Mouse (Mus musculus): ENCODE data around the gene Gck. TPM values are rescaled to one million over a fixed set of nuclear protein-coding genes. Genes with fewer than 3 reads are reported as not detected.

The Gck gene
- polyA plus RNA-seq, 1 experiment from 2014 or later = 2.9 TPM

DNA sequence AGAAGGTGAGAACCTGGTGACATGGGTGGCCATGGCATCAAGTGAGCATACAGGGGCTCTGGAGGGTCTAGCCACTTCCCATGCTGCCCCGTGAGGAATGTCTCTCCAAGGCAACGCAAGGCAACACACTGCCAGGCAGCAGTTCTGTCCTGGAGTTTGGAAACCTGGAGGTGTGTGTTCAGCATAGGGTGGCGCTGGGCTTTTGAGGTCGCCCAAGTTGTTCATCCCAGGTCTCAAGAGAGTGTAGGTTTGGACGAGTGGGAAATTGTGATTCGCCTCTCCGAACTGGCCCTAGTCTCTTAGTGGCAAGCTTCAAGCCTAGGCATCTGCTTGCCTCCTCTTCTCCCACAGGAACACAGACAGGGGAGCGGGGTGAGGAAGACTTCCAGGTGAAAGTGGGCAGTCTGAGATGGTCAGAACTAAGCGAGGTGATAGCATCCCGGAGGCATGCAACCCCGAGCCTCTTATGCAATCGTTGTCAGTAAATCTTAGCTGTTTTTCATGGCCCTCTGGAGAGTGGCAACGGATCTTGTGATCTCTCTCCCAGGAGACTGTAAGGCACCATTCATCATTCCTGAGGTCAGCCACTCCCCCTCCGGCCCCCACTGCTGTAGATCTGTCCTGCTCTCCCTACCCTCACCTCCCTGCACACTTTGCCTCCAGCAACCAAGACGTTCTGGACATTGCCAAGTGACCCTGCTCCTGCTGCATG is 87.3 kb downstream of the Gck start:
- Histone ChIP-seq H3K9ac (ENCODE audit: low read depth, low read length) (peak overlapping the region; percentile 76), H3K4me3 (ENCODE audit: low read length) (peak overlapping the region; percentile 57), H3K4me2 (ENCODE audit: low read depth, low read length) (peak overlapping the region; percentile 79), H3K36me3 (ENCODE audit: control insufficient read depth, insufficient read depth, low read length) (no peaks in the 10 kb centered on the region), H3K9me3 (ENCODE audit: control insufficient read depth, low read length) (no peaks in the 10 kb centered on the region), H3K27me3 (replicated peaks; ENCODE audit: control insufficient read depth, insufficient read depth, low read length) (peaks cover 5% of the 10 kb centered on the region; the same call in 1 of the 2 replicates), H3K27ac (ENCODE audit: low read length) (no peak overlapping the region), H3K4me1 (ENCODE audit: control insufficient read depth, insufficient read depth, low read length) (peaks cover 13% of the 10 kb centered on the region)
- ATAC-seq = peak; percentile 21; the same call in 1 of the 2 replicates
- WGBS = 19% methylated on average over 15 of the region's 15 CpGs

DNA sequence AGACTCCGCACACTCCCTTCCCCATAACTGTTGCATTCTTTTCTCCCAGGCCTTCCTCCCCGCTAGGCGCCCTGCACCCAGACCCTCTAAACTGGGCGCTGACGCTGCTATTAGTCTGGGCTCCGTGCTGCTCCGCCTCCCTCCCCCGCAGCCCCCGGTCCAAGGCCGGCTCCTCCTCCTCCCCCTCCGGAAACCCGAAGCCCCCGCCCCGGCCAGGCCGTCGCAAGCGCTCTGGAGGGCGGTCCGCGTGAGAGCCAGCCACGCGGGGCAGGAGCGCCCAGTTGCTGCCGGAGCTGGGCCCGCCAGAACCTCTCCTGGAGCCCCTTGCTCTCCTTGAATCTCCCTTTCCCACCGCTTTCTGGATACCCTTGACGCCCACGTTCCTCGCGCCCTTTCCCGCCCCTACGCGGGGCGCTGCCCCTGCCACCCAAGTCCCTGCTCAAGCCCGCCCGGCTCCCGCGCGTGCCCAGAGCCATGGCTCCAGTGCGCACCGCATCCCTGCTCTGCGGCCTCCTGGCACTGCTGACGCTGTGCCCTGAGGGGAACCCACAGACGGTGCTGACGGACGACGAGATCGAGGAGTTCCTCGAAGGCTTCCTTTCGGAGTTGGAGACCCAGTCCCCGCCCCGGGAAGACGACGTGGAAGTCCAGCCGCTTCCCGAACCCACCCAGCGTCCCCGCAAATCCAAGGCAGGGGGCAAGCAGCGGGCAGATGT is 88.0 kb downstream of the Gck start, which contains the start of gene Aebp1:
Gene Aebp1 (plus strand): TSS at position 270 of the 716 bp plus-strand sequence.
- H3K9ac ChIP-seq (ENCODE audit: low read depth, low read length) = peak within 1 kb of the TSS; percentile 76
- H3K27me3 ChIP-seq (replicated peaks; ENCODE audit: control insufficient read depth, insufficient read depth, low read length) = peaks cover 5% of the 10 kb centered on the region; the same call in 1 of the 2 replicates
- peak within 1 kb of the TSS; percentile 24; the same call in 1 of the 2 replicates for H3K27ac ChIP-seq (ENCODE audit: low read length)
- H3K36me3 ChIP-seq (ENCODE audit: control insufficient read depth, insufficient read depth, low read length) = no peaks in the 10 kb centered on the region
- 2% methylated on average over 56 of the region's 59 CpGs for WGBS
- H3K4me2 ChIP-seq (ENCODE audit: low read depth, low read length) = peak within 1 kb of the TSS; percentile 79
- H3K4me3 ChIP-seq (ENCODE audit: low read length) = peak within 1 kb of the TSS; percentile 57
- no peaks in the 10 kb centered on the region for H3K9me3 ChIP-seq (ENCODE audit: control insufficient read depth, low read length)
- peak; percentile 66 for ATAC-seq
- H3K4me1 ChIP-seq (ENCODE audit: control insufficient read depth, insufficient read depth, low read length) = peaks cover 13% of the 10 kb centered on the region

DNA sequence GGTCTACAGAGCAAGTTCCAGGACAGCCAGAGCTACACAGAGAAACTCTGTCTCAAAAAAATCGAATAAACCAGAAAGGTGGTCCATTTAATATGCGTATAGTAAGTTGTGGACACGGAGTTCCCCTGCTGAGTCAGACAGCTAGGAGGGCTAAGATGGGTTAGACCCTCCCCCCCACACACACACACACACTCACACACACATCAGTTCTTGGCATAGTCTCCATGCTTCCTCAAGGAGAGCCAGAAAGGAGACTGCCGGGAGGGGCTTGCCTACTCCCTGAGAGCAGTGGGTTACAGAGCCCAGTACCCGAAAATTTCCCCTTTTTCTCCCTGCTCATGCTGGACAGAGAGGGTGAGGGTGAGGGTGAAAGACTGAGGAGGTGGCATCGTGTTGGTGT is 89.2 kb downstream of the Gck start:
- Histone ChIP-seq H3K4me3 (ENCODE audit: low read length) (no peak overlapping the region), H3K9ac (ENCODE audit: low read depth, low read length) (no peak overlapping the region), H3K36me3 (ENCODE audit: control insufficient read depth, insufficient read depth, low read length) (no peaks in the 10 kb centered on the region), H3K9me3 (ENCODE audit: control insufficient read depth, low read length) (no peaks in the 10 kb centered on the region), H3K4me1 (ENCODE audit: control insufficient read depth, insufficient read depth, low read length) (peaks cover 13% of the 10 kb centered on the region), H3K27ac (ENCODE audit: low read length) (no peak overlapping the region), H3K27me3 (replicated peaks; ENCODE audit: control insufficient read depth, insufficient read depth, low read length) (peaks cover 5% of the 10 kb centered on the region; the same call in 1 of the 2 replicates), H3K4me2 (ENCODE audit: low read depth, low read length) (no peak overlapping the region)
- ATAC-seq = 0 out of 2 replicates have a peak, but pooled peaks have one; percentile 9
- 60% methylated on average over 6 of the region's 6 CpGs for WGBS

DNA sequence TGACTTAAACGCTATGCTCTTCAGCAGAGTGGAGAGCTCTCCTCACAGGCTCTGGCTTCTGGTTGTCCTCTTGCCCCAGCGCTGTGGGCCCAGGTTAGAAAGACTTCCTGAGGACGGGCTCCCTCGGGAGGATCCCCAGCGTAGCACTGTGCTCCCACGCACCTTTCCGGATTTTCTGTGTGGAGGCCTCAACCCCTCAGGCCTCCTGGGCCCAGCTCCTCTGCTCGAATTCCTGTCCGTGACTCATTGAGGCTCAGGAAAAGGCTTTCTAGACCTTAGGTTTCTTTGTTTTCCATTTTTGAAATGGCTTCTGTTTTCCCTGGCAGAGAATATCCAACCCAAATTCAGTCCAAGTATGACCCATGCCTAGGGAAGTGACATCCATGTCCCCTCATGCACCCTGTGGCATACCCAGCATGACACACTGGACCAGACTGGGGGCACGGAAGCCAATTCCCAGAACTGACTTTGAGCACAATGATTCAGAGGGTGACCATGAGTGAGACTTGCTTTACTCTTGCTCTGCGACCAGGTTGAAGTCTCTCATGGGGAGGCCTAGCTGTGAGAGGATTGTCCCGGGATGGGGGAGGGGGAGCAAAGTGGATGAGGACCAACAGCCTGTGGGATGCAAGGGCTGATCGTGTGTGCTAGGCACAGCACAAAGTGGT is 89.9 kb downstream of the Gck start:
- no peak overlapping the region for H3K4me3 ChIP-seq (ENCODE audit: low read length)
- peaks cover 13% of the 10 kb centered on the region for H3K4me1 ChIP-seq (ENCODE audit: control insufficient read depth, insufficient read depth, low read length)
- H3K36me3 ChIP-seq (ENCODE audit: control insufficient read depth, insufficient read depth, low read length) = no peaks in the 10 kb centered on the region
- no peak overlapping the region for H3K9ac ChIP-seq (ENCODE audit: low read depth, low read length)
- no peak overlapping the region for H3K27ac ChIP-seq (ENCODE audit: low read length)
- H3K27me3 ChIP-seq (replicated peaks; ENCODE audit: control insufficient read depth, insufficient read depth, low read length) = peaks cover 5% of the 10 kb centered on the region; the same call in 1 of the 2 replicates
- no peaks in the 10 kb centered on the region for H3K9me3 ChIP-seq (ENCODE audit: control insufficient read depth, low read length)
- WGBS = 85% methylated on average over 13 of the region's 13 CpGs
- ATAC-seq = no peak
- H3K4me2 ChIP-seq (ENCODE audit: low read depth, low read length) = no peak overlapping the region

- no peaks in the 10 kb centered on the region for H3K36me3 ChIP-seq (ENCODE audit: control insufficient read depth, insufficient read depth, low read length)
- H3K27ac ChIP-seq (ENCODE audit: low read length) = no peak overlapping the region
- WGBS = 74% methylated on average over 1 of the region's 1 CpGs
- H3K27me3 ChIP-seq (replicated peaks; ENCODE audit: control insufficient read depth, insufficient read depth, low read length) = peaks cover 5% of the 10 kb centered on the region; the same call in 1 of the 2 replicates
- ATAC-seq = no peak
- peaks cover 13% of the 10 kb centered on the region for H3K4me1 ChIP-seq (ENCODE audit: control insufficient read depth, insufficient read depth, low read length)
- H3K9me3 ChIP-seq (ENCODE audit: control insufficient read depth, low read length) = no peaks in the 10 kb centered on the region
- no peak overlapping the region for H3K4me3 ChIP-seq (ENCODE audit: low read length)
- no peak overlapping the region for H3K4me2 ChIP-seq (ENCODE audit: low read depth, low read length)
- H3K9ac ChIP-seq (ENCODE audit: low read depth, low read length) = no peak overlapping the region
These were observed 91.2 kb downstream of the Gck start for GRCm38 (mm10) chr11:5858723-5859122.

GRCm38 (mm10) chr11:5856479-5857130 is 93.3 kb downstream of the Gck start:
- H3K27ac ChIP-seq (ENCODE audit: low read length) = no peak overlapping the region
- H3K9me3 ChIP-seq (ENCODE audit: control insufficient read depth, low read length) = no peaks in the 10 kb centered on the region
- no peaks in the 10 kb centered on the region for H3K27me3 ChIP-seq (replicated peaks; ENCODE audit: control insufficient read depth, insufficient read depth, low read length)
- H3K4me2 ChIP-seq (ENCODE audit: low read depth, low read length) = no peak overlapping the region
- peaks cover 5% of the 10 kb centered on the region for H3K4me1 ChIP-seq (ENCODE audit: control insufficient read depth, insufficient read depth, low read length)
- no peak overlapping the region for H3K4me3 ChIP-seq (ENCODE audit: low read length)
- H3K36me3 ChIP-seq (ENCODE audit: control insufficient read depth, insufficient read depth, low read length) = no peaks in the 10 kb centered on the region
- no peak overlapping the region for H3K9ac ChIP-seq (ENCODE audit: low read depth, low read length)
- ATAC-seq = no peak
- 81% methylated on average over 8 of the region's 8 CpGs for WGBS

DNA sequence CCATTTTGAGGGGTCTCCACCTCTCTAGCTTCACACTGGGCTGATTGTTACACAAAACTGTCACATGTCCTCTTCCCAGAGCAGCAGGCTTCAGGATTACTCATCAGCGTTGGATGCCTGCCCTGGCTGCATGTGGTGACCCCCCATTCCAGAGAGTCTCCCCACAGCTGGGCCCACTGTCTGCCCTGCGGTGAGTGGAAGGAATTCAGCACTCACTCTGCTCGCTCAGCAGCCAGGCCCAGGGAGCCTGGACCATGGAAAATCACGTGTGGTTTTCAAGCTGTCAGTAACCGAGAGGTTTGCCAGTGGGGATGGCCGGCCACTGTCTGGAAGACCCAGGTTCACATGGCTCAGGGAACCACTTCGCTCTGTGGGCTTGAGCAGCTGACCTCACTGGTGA is 94.0 kb downstream of the Gck start:
- H3K27me3 ChIP-seq (replicated peaks; ENCODE audit: control insufficient read depth, insufficient read depth, low read length) = no peaks in the 10 kb centered on the region
- no peak overlapping the region for H3K4me2 ChIP-seq (ENCODE audit: low read depth, low read length)
- no peak overlapping the region; the same call in 1 of the 2 replicates for H3K27ac ChIP-seq (ENCODE audit: low read length)
- no peaks in the 10 kb centered on the region for H3K4me1 ChIP-seq (ENCODE audit: control insufficient read depth, insufficient read depth, low read length)
- H3K4me3 ChIP-seq (ENCODE audit: low read length) = no peak overlapping the region
- H3K36me3 ChIP-seq (ENCODE audit: control insufficient read depth, insufficient read depth, low read length) = no peaks in the 10 kb centered on the region
- ATAC-seq = peak; percentile 46; the same call in 1 of the 2 replicates
- no peaks in the 10 kb centered on the region for H3K9me3 ChIP-seq (ENCODE audit: control insufficient read depth, low read length)
- H3K9ac ChIP-seq (ENCODE audit: low read depth, low read length) = no peak overlapping the region
- WGBS = 48% methylated on average over 7 of the region's 7 CpGs

DNA sequence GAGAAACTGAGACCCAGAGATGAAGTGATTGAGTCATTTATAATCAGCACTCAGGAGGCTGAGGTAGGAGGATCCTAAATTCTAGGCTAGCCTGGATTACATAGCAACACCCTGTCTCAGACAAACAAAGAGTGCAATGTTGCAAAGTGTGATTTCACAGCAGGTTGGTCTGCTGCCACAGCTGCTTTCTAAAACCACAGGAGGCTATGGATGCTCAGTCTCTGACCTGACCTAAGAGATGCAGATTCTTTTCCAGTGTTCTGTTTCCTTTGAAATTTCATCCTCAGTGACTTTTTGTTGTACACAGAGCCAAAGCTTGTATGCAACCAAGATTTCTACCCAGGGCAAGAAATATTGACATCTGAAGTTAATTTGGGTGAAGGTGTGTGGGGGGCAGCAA is 94.4 kb downstream of the Gck start:
- Histone ChIP-seq H3K4me1 (ENCODE audit: control insufficient read depth, insufficient read depth, low read length) (no peaks in the 10 kb centered on the region), H3K9me3 (ENCODE audit: control insufficient read depth, low read length) (no peaks in the 10 kb centered on the region), H3K4me3 (ENCODE audit: low read length) (no peak overlapping the region), H3K9ac (ENCODE audit: low read depth, low read length) (no peak overlapping the region), H3K36me3 (ENCODE audit: control insufficient read depth, insufficient read depth, low read length) (no peaks in the 10 kb centered on the region), H3K4me2 (ENCODE audit: low read depth, low read length) (no peak overlapping the region), H3K27ac (ENCODE audit: low read length) (no peak overlapping the region), H3K27me3 (replicated peaks; ENCODE audit: control insufficient read depth, insufficient read depth, low read length) (no peaks in the 10 kb centered on the region)
- no peak for ATAC-seq

GRCm38 (mm10) chr11:5852314-5852713 is 97.6 kb downstream of the Gck start:
- H3K27ac ChIP-seq (ENCODE audit: low read length) = no peak overlapping the region
- H3K4me2 ChIP-seq (ENCODE audit: low read depth, low read length) = no peak overlapping the region
- ATAC-seq = no peak
- H3K9ac ChIP-seq (ENCODE audit: low read depth, low read length) = no peak overlapping the region
- no peaks in the 10 kb centered on the region for H3K36me3 ChIP-seq (ENCODE audit: control insufficient read depth, insufficient read depth, low read length)
- no peaks in the 10 kb centered on the region for H3K4me1 ChIP-seq (ENCODE audit: control insufficient read depth, insufficient read depth, low read length)
- no peaks in the 10 kb centered on the region for H3K9me3 ChIP-seq (ENCODE audit: control insufficient read depth, low read length)
- WGBS = 47% methylated on average over 1 of the region's 1 CpGs
- H3K27me3 ChIP-seq (replicated peaks; ENCODE audit: control insufficient read depth, insufficient read depth, low read length) = no peaks in the 10 kb centered on the region
- H3K4me3 ChIP-seq (ENCODE audit: low read length) = no peak overlapping the region

Data from intestine, embryonic 16.5 days (tissue).